Mouse (Mus musculus) lung, postnatal 0 days (tissue): ENCODE data around the gene Rbm4b. TPM values are rescaled to one million over a fixed set of nuclear protein-coding genes. Genes with fewer than 3 reads are reported as not detected.

Experiments used
- ATAC-seq: fragments of 200-750 bp; cut with Nextera tagmentation; 2 replicates; pipeline ENCODE4 v1.8.0; 2017; ENCODE audit warnings: moderate library complexity
- DNase-seq: peaks from one replicate; pipeline ENCODE4 v3.0.0-alpha.2; 2016; ENCODE audit warnings: low spot score
- H3K27ac ChIP-seq: fragments of 300-500 bp; sonication (generic); 2 replicates; pipeline ENCODE4 v1.5.1; 2014; ENCODE audit warnings: antibody characterized with exemption, mild to moderate bottlenecking, low read length, mixed read lengths
- H3K27me3 ChIP-seq: fragments of 300-500 bp; sonication (generic); replicated peaks from 2 replicates; pipeline ENCODE4 v1.6.1; 2014; ENCODE audit warnings: low read length, mixed read lengths; ENCODE audit not compliant: insufficient read depth
- H3K36me3 ChIP-seq: fragments of 300-500 bp; sonication (generic); 2 replicates; pipeline ENCODE4 v1.6.1; 2014; ENCODE audit warnings: low read length, mixed read lengths; ENCODE audit not compliant: insufficient read depth
- H3K4me1 ChIP-seq: fragments of 300-500 bp; sonication (generic); 2 replicates; pipeline ENCODE4 v1.6.1; 2014; ENCODE audit warnings: antibody characterized with exemption, low read depth, low read length, mixed read lengths; ENCODE audit not compliant: insufficient read depth
- H3K4me2 ChIP-seq: fragments of 300-500 bp; sonication (generic); replicated peaks from 2 replicates; pipeline ENCODE4 v1.6.1; 2014; ENCODE audit warnings: low read depth, mild to moderate bottlenecking, low read length, moderate library complexity, mixed read lengths
- H3K4me3 ChIP-seq: fragments of 300-500 bp; sonication (generic); 2 replicates; pipeline ENCODE4 v1.5.1; 2014; ENCODE audit warnings: low read depth, low read length
- H3K9ac ChIP-seq: fragments of 300-500 bp; sonication (generic); replicated peaks from 2 replicates; pipeline ENCODE4 v1.6.1; 2014; ENCODE audit warnings: low read depth, mild to moderate bottlenecking
- H3K9me3 ChIP-seq: fragments of 300-500 bp; sonication (generic); 2 replicates; pipeline ENCODE4 v1.6.1; 2016; ENCODE audit warnings: low read length, mixed read lengths
- CTCF ChIP-seq: IDR thresholded peaks from 2 replicates; pipeline ENCODE4 v1.5.1; 2016; ENCODE audit warnings: antibody characterized with exemption, mild to moderate bottlenecking
- EP300 ChIP-seq: IDR thresholded peaks from 2 replicates; pipeline ENCODE4 v1.6.1; 2016; ENCODE audit warnings: antibody characterized with exemption, mild to moderate bottlenecking, control low read depth
- WGBS: fragments of 180-500 bp; shearing (Covaris S2); extraction: QIAGEN DNeasy Blood & Tissue Kit; methylation state at CpG from one replicate; pipeline ENCODE4 v1.1.7; 2014; 5-methylcytosine and 5-hydroxymethylcytosine counted together
- polyA plus RNA-seq: library from polyadenylated mRNA; unstranded; fragments of >200 nt; fragmentation: Nextera tagmentation; extraction: Ambion mirVana; gene quantifications from 2 replicates; pipeline ENCODE4 v1.2.1, GENCODE M21; 2015

Rbm4b gene
- polyA plus RNA-seq, 1 experiment from 2014 or later = 23.4 TPM

DNA sequence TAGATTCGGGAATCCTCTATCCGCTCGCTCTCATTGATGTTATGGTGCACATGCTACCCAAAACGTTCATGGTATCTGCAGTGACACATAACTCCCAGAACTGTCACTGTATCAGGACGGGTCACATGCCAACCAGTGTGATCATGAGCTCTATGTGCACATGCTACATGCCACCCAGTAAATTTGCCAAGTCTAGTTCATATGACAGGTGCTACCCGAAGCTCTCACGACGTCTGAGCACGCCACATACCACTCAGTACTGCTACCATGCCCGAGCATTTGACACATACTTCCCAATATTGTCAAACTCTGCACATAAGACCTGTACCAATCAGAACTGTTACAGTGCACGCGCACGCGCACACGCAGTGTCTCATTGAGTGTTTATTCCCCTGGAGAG, 36.2 kb upstream of the Rbm4b start:
- no peaks in the 10 kb centered on the region for H3K27me3 ChIP-seq
- H3K4me1 ChIP-seq = no peaks in the 10 kb centered on the region
- 71% methylated on average over 15 of the region's 15 CpGs for WGBS
- TF ChIP-seq CTCF = no peak
- TF ChIP-seq EP300 = no peak
- no peaks in the 10 kb centered on the region for H3K9me3 ChIP-seq
- no peak overlapping the region for H3K9ac ChIP-seq
- DNase-seq (no peak), ATAC-seq (no peak)
- no peaks in the 10 kb centered on the region for H3K36me3 ChIP-seq
- no peak overlapping the region for H3K4me3 ChIP-seq
- peak overlapping the region; percentile 62; the same call in 1 of the 2 replicates for H3K27ac ChIP-seq
- peak overlapping the region; percentile 51 for H3K4me2 ChIP-seq

DNA sequence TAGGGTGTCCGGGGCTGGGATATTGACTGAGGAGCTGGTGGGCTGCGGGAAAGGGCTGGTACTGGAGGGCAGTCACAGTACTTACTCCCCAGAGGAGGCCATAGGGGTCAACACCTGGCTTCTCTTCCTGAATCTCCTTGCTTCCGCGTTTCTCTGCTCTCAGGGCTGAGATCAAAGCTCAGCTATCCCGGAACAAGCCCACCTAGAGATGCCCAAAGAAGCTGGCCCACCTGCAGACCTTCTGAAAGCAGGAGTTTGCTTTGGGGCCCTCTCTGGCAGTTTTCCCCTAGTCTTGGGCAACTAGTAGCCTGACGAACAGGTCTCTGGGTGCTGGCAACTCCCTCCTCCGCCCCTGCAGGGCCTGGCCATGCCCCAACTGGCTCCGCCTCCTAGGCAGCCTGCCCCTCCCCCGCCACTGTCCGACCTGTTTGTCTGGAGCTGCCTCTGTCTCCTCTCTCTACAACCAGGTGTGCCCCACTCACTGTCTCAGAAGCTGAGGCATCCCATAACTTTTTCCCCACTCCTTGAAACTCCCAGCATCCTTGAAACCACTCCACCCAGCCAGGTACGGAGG, 35.5 kb upstream of the Rbm4b start:
- H3K36me3 ChIP-seq = no peaks in the 10 kb centered on the region
- TF ChIP-seq CTCF (no peak), EP300 (no peak)
- peak; percentile 64 for DNase-seq
- H3K9ac ChIP-seq = no peak overlapping the region
- no peaks in the 10 kb centered on the region for H3K27me3 ChIP-seq
- 23% methylated on average over 11 of the region's 11 CpGs for WGBS
- H3K9me3 ChIP-seq = no peaks in the 10 kb centered on the region
- ATAC-seq = peak; percentile 49
- peak overlapping the region; percentile 19; the same call in 1 of the 2 replicates for H3K4me3 ChIP-seq
- H3K4me2 ChIP-seq = peak overlapping the region; percentile 51
- no peaks in the 10 kb centered on the region for H3K4me1 ChIP-seq
- H3K27ac ChIP-seq = peak overlapping the region; percentile 62

GRCm38 (mm10) chr19:4729186-4729585, 27.1 kb upstream of the Rbm4b start:
- no peak for TF ChIP-seq CTCF
- TF ChIP-seq EP300 = no peak
- no peaks in the 10 kb centered on the region for H3K4me1 ChIP-seq
- DNase-seq (no peak), ATAC-seq (no peak; the same call in 1 of the 2 replicates)
- H3K36me3 ChIP-seq = no peaks in the 10 kb centered on the region
- WGBS = 63% methylated on average over 9 of the region's 9 CpGs
- no peaks in the 10 kb centered on the region for H3K27me3 ChIP-seq
- no peak overlapping the region for H3K27ac ChIP-seq
- H3K9me3 ChIP-seq = no peaks in the 10 kb centered on the region
- no peak overlapping the region for H3K4me2 ChIP-seq
- H3K9ac ChIP-seq = no peak overlapping the region
- no peak overlapping the region for H3K4me3 ChIP-seq

DNA sequence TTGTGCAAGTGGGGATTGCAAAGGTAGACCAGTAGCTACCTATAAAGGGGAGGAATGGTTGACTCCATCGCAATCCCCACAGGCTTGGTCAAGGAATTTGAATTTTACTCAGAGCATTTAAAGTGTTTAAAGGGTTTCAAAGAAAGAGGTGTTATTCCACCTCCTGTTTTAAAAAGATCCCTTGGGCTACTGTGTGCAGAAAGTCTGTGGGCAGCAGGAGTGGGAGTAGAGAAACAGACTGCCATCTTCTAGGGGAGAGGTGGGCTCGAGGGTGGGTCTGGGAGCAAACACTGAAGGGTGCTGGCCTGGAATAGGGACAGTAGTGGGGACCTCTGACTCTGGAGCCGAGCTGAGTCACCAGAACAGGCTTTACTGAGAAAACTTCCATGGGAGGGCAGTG, 23.2 kb upstream of the Rbm4b start:
- TF ChIP-seq CTCF = no peak
- no peak for TF ChIP-seq EP300
- Histone ChIP-seq H3K27ac (no peak overlapping the region), H3K27me3 (no peaks in the 10 kb centered on the region), H3K9ac (no peak overlapping the region), H3K4me2 (no peak overlapping the region), H3K4me1 (no peaks in the 10 kb centered on the region), H3K9me3 (no peaks in the 10 kb centered on the region), H3K4me3 (no peak overlapping the region), H3K36me3 (no peaks in the 10 kb centered on the region)
- 81% methylated on average over 3 of the region's 3 CpGs for WGBS
- ATAC-seq (no peak), DNase-seq (no peak)

GRCm38 (mm10) chr19:4737866-4738265, 18.4 kb upstream of the Rbm4b start:
- 72% methylated on average over 13 of the region's 13 CpGs for WGBS
- Histone ChIP-seq H3K36me3 (no peaks in the 10 kb centered on the region), H3K9ac (no peak overlapping the region), H3K4me3 (no peak overlapping the region), H3K27ac (no peak overlapping the region), H3K4me1 (no peaks in the 10 kb centered on the region), H3K4me2 (no peak overlapping the region), H3K9me3 (no peaks in the 10 kb centered on the region), H3K27me3 (no peaks in the 10 kb centered on the region)
- ATAC-seq (no peak), DNase-seq (no peak)
- TF ChIP-seq CTCF (no peak), EP300 (no peak)

DNA sequence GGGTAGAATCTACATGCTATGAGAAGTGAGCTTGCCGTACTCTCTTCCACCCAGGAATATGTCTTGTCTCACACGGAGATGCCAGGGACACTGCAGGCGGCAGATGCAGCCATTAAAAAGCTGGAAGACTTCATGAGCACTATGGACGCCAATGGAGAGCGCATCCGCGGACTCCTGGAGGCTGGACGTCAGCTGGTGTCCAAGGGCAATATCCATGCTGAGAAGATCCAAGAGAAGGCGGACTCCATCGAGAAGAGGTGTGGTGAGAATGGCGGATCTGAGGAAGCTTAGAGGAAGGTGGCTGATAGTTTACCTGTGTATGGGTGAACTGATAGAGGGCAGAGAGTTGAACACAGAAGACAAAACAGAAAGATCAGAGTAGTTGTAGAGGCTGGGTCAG, 17.2 kb upstream of the Rbm4b start:
- Histone ChIP-seq H3K4me1 (no peaks in the 10 kb centered on the region), H3K9me3 (no peaks in the 10 kb centered on the region), H3K9ac (no peak overlapping the region), H3K4me2 (no peak overlapping the region), H3K27me3 (no peaks in the 10 kb centered on the region), H3K4me3 (no peak overlapping the region), H3K36me3 (no peaks in the 10 kb centered on the region), H3K27ac (no peak overlapping the region)
- TF ChIP-seq EP300 (no peak), CTCF (no peak)
- no peak for DNase-seq
- 92% methylated on average over 11 of the region's 11 CpGs for WGBS
- ATAC-seq = no peak

GRCm38 (mm10) chr19:4739762-4740161, 16.5 kb upstream of the Rbm4b start:
- WGBS = 83% methylated on average over 5 of the region's 5 CpGs
- Histone ChIP-seq H3K27me3 (no peaks in the 10 kb centered on the region), H3K4me1 (no peaks in the 10 kb centered on the region), H3K9me3 (no peaks in the 10 kb centered on the region), H3K9ac (no peak overlapping the region), H3K4me2 (no peak overlapping the region), H3K4me3 (no peak overlapping the region), H3K36me3 (no peaks in the 10 kb centered on the region), H3K27ac (no peak overlapping the region)
- no peak for ATAC-seq
- no peak for DNase-seq
- TF ChIP-seq CTCF (no peak), EP300 (no peak)
